Mouse (Mus musculus) regulatory T cell (primary cell): ENCODE results near the gene Slc7a6os.

Experiments
- in situ Hi-C: fragments of 300-600 bp; cut with MboI, MseI; formaldehyde crosslinking; loops from one replicate; pipeline ENCODE4 v1.15.1; 2025; ENCODE audit warnings: high pct_unique_total_duplicates

The Slc7a6os gene

GRCm38 (mm10) chr8:106178428-106178827 is 32.3 kb downstream of the Slc7a6os start:
- in situ Hi-C loops: no loop called here

GRCm38 (mm10) chr8:106177594-106177993 is 33.1 kb downstream of the Slc7a6os start:
- in situ Hi-C loops: no loop called here

DNA sequence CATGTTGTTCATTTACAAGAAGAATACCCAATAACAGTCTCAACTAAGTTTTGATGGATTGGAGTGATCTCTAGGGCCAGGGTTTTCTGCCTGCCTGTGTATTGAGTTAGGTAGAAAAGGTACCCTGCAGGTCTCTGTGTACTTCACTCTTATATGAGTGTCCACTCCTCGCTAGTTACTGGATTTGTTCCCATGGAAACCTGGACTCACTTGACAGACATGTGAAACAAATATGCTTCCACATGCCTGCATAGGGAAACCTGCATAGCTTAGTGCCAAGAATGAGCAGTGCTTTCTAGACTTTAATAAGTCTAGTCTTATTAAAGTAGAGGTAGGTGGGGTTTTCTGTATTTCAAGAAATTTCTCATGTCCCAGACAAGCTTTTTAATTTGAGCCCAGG is 33.8 kb downstream of the Slc7a6os start:
- in situ Hi-C loops: no loop called here

GRCm38 (mm10) chr8:106173566-106173965 is 37.2 kb downstream of the Slc7a6os start:
- in situ Hi-C loops: no loop called here

DNA sequence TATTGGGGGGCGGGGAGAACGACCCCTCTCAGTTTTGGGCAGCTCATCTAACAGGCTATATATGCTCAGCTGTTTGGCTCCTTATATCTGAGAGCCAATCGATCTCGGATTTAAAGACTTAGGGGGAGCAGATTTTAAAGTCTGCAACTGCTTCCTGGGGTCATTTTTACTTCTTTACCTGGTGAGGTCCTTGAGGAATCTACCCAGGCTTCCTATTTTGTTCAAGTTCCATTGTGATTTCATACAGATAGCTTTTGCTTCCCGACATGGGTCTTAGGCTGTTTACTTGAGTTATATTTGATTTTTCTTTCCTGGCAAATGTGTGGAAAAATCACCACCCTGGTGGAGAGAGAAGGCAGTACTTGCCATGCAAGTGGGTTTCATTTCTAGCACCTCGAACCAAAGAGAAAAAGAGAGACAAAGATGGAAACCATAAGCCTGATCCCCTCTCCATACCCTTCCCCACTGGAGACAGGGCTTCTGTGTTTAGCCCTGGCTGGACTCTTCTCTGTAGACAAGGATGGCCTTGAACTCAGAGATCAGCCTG is 40.7 kb downstream of the Slc7a6os start:
- in situ Hi-C loops: loop anchor here (5.0 kb wide), 2 partner anchors 42 to 242 kb away; partner anchors contain the start of genes Prmt7 and Slc7a6os

GRCm38 (mm10) chr8:106169017-106169933 is 41.5 kb downstream of the Slc7a6os start:
- in situ Hi-C loops: loop anchor here (5.0 kb wide), 2 partner anchors 43 to 243 kb away; partner anchors contain the start of genes Prmt7 and Slc7a6os

DNA sequence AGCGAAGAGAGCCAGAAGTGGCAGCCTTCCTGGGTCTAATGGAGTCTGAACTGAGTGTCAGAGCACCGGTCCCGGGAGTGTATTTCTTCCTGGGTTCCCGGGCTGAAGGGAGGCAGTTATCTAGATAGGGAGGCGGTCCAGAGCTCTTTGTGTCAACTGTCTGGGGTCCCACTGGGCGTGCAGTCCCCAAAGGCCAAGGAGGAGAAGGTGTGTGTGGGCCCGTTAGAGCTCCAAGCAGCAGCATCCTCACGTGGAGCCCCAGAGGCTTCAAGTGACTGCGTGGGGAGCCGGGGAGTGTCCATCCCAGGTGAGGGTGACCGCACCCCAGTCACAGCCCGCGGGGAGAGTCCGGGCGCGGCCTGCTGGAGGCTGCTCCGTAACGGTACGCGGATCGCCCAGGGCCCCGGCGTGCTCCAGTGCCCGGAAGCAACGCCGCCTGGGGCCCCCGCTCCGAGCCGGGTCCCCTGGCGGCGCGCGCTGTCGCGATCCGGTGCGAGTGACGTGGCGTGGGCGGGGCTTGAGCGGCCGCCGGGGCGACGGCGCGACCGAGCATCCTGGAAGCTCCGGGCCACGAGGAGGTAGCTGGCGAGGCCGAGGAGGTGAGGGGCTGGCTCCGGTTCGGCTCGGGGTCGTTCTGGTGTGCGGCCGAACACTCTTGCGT is 42.2 kb downstream of the Slc7a6os start, which contains the start of gene Slc7a6:
Gene Slc7a6 (plus strand): TSS at position 502 of the 661 bp plus-strand sequence.
- in situ Hi-C loops: loop anchor here (5.0 kb wide), 2 partner anchors 44 to 244 kb away; partner anchors contain the start of genes Prmt7 and Slc7a6os

DNA sequence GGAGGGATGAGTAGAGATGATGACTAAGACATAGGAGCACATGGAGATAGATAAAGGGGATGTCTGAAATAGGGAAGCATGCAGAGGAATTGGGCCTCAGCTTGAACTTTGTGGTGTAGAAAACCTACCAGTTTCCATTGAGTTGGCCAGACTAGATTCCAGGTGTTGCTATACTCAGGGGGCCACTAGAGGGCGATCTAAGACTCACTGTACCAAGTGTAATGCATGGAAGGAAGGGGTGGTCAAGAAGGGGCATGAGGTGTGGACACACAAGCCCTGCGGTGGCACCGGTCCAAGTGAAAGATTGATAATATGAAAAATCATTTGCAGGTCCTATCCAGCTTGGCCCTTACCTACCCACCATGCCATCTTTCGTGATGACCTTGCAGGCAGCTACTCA is 45.3 kb downstream of the Slc7a6os start:
- in situ Hi-C loops: loop anchor here (5.0 kb wide), 2 partner anchors 47 to 247 kb away; partner anchors contain the start of genes Prmt7 and Slc7a6os

DNA sequence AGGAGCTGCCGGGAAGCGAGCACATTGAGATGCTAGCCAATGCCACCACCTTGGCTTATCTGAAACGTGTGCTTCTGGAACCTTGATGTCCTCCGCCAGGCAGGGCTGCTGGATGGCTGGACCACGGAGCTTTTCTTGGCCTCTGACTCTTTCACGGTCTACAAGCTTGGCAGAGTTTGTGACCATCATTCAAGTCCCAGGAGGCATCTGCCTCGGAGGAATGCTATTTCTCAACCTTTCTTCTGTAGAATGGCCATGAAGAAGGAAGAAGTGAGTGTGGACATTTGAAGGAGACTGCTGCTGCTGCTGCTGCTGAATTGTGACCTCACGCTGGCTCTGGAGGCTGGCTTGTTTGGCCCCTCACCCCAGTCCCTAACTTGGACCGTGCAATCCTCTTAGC is 47.5 kb downstream of the Slc7a6os start:
- in situ Hi-C loops: no loop called here

DNA sequence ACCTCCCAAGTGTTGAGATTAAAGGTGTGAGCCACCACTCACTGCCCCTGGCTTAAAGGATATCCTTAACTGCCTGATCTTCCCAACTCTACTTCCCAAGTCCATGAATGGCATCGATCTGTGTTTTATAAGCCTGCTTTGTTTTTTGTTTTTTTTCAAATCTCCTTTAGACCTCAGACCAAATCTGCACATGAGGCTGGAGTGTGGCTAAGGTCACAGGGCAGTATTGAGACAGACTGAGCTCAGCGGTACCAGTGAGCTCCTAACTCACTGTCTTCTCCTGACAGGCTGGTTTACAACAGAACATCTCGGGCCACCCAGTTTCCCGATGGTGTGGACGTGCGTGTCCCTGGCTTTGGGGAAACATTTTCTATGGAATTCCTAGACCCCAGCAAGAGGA is 50.9 kb downstream of the Slc7a6os start:
- in situ Hi-C loops: no loop called here

DNA sequence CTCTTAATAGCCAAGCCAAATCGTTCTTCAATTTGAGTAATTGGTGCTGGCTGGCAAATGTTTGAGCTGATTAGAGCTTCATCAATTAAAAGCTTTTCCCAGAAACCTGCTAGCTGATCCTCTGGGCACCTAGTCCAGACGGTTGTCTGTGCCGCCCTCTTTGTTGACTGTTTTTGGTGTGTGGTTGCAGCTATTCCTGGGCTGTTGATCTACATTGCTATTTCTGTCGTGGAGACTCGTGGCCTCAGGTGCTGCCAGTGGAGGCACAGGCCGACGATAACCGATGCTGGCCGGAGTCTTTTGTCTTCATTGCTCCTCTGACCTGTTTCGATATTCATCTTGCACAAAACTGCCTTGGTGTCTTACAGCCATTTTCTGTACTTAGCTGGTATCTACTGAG is 52.4 kb downstream of the Slc7a6os start:
- in situ Hi-C loops: no loop called here

GRCm38 (mm10) chr8:106157419-106157818 is 53.3 kb downstream of the Slc7a6os start:
- in situ Hi-C loops: no loop called here

GRCm38 (mm10) chr8:106152876-106153275 is 57.9 kb downstream of the Slc7a6os start:
- in situ Hi-C loops: no loop called here

GRCm38 (mm10) chr8:106151041-106151440 is 59.7 kb downstream of the Slc7a6os start:
- in situ Hi-C loops: no loop called here
